Mouse (Mus musculus): ENCODE data around the gene Tmem211.

DNA sequence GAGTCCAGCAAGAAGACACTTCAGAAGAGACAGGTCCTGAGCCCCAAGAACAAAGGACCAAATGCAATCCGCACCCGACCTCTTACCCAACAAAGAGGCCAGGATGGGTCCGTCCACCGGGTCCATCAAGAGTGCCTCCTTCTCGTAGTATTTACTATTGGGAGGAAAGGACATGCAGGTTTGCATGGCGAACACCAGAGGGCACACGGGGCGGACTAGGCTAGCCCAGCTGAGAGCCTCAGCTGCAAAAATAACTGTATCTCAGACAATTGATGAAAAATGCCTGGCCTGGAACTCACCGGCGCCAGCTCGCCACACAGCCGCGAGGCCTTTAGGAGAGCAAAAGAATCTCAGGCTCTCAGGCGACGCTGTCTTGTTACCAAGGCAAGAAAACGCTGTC is 58.8 kb downstream of the Tmem211 start:
- TF ChIP-seq CTCF (IDR thresholded peaks at IDR 0.05; ENCODE audit: low read depth), result peak; percentile 36
- TF ChIP-seq EP300 (optimal IDR thresholded peaks at IDR 0.05), result no peak
